In the genomic region with DNA sequence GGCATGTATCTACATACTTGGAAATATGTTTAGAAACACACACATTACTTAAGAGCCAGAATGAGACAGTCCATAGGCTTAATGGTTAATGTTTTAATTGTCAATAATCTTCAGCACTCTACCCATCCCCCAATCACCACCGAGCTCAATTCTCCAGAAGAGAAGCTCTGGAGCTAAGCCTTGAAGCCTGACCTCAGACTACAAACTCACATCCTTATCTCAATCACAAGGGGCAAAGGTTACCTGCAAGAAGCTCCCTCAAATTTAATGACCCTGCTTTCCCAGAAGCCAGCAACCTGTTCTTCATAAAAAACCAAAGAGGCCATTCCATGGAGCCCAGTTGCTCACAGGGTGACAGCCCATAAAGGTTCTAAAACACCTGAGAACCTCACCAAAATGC, we compare ENCODE assay signal across 14 mouse cellular contexts. TPM values are rescaled to one million over a fixed set of nuclear protein-coding genes. Genes with fewer than 3 reads are reported as not detected.
"Had no signal": no experiment of that assay in that cellular context is flagged by ENCODE, and none has a peak within 500 bp of the region (broad histone marks: within the 10 kb centered on the region; RNA-seq: fewer than 3 reads in every experiment).

No protein-coding gene starts in this region.

- H3K27me3 ChIP-seq: lung, embryonic 15.5 days; midbrain, embryonic 12.5 days had no signal

- H3K4me3 ChIP-seq: layer of hippocampus, adult 2 months; limb, embryonic 12.5 days; lung, embryonic 15.5 days; megakaryocyte, embryonic 14.5 days; midbrain, embryonic 12.5 days had no signal

- H3K27ac ChIP-seq: layer of hippocampus, adult 2 months; limb, embryonic 12.5 days; lung, embryonic 15.5 days; macrophage; midbrain, embryonic 12.5 days; stomach, postnatal 0 days had no signal

- H3K36me3 ChIP-seq: limb, embryonic 12.5 days; lung, embryonic 15.5 days; midbrain, embryonic 12.5 days had no signal

- H3K9me3 ChIP-seq: limb, embryonic 12.5 days; lung, embryonic 15.5 days; megakaryocyte, embryonic 14.5 days; midbrain, embryonic 12.5 days had no signal

- H3K4me2 ChIP-seq: limb, embryonic 12.5 days; lung, embryonic 15.5 days; midbrain, embryonic 12.5 days had no signal

- DNase-seq: kidney, adult 8-10 months; kidney, postnatal 25 days; lung, postnatal 14 days; right cerebral cortex, postnatal 14 days; thymus, postnatal 4 days had no signal

- H3K9ac ChIP-seq: limb, embryonic 12.5 days; lung, embryonic 15.5 days; midbrain, embryonic 12.5 days had no signal

- H3K4me1 ChIP-seq: limb, embryonic 12.5 days; megakaryocyte, embryonic 14.5 days; midbrain, embryonic 12.5 days had no signal

RNA-seq across cellular contexts. Expression of a gene that starts 19.1 kb away (rescaled TPM):
- total RNA-seq: layer of hippocampus, adult 2 months; layer of hippocampus, postnatal 10 days had no signal
- polyA plus RNA-seq: midbrain, embryonic 12.5 days; neural tube, embryonic 14.5 days had no signal
